ENCODE assay signal across 8 mouse cellular contexts in genomic region chr11:3983863-3984745, GRCm38 (mm10). TPM values are rescaled to one million over a fixed set of nuclear protein-coding genes. Genes with fewer than 3 reads are reported as not detected.
A peak's percentile ranks its signal among the peaks of the same experiment; 100 is the strongest.
DNase-seq lines count a peak whose midpoint lies in the region; TF ChIP-seq lines count a peak whose summit lies in the region.

No protein-coding gene starts in this region.

- DNase-seq in embryo, embryonic 9.5 days (ENCODE audit: extremely low spot score), result peak; percentile 35
- DNase-seq in kidney, adult 18-20 months, result peak; percentile 79
- DNase-seq in lung, adult 2 months, result peak; percentile 46
- peak; percentile 80 for DNase-seq in yolk sac, embryonic 10.5 days (ENCODE audit: low spot score)
- DNase-seq in cerebellum, adult 11-12 months, result no peak
- no peak for DNase-seq in ovary, postnatal 14 days (ENCODE audit: low spot score)
- no peak for DNase-seq in thymus, postnatal 25 days

- peaks cover 40% of the 10 kb centered on the region for H3K4me1 ChIP-seq in E14TG2a.4 (replicated peaks; ENCODE audit: low read depth, low read length)
- H3K4me1 ChIP-seq in lung, adult 2 months (ENCODE audit: control insufficient read depth, insufficient read depth, low read length), result no peaks in the 10 kb centered on the region

- peaks cover 18% of the 10 kb centered on the region for H3K27me3 ChIP-seq in E14TG2a.4 (ENCODE audit: insufficient read depth, low read length)

- no peak for TF ChIP-seq POLR2A in lung, adult 2 months (IDR thresholded peaks at IDR 0.05; ENCODE audit: borderline replicate concordance, extremely low read depth, low read depth, low read length)

- H3K9me3 ChIP-seq in E14TG2a.4 (ENCODE audit: low read length), result no peaks in the 10 kb centered on the region

- peak overlapping the region; percentile 77 for H3K4me3 ChIP-seq in E14TG2a.4 (replicated peaks; ENCODE audit: low read length)
- H3K4me3 ChIP-seq in lung, adult 2 months (replicated peaks; ENCODE audit: extremely low read depth, low read depth, low read length), result peak overlapping the region; percentile 71

- 9% methylated on average over 15 of the region's 15 CpGs for WGBS in lung, adult 2 months

- H3K36me3 ChIP-seq in E14TG2a.4 (ENCODE audit: insufficient read depth, low read length), result peaks cover 35% of the 10 kb centered on the region

- no peak for TF ChIP-seq CTCF in E14TG2a.4 (conservative IDR thresholded peaks at IDR 0.05; ENCODE audit: low read length)
- TF ChIP-seq CTCF in lung, adult 2 months (IDR thresholded peaks at IDR 0.05; ENCODE audit: insufficient read depth, low read length), result no peak

RNA-seq across cellular contexts. Expression of gene Gal3st1, which starts 0.7 kb away (rescaled TPM):
- polyA plus RNA-seq in lung, adult 2 months (2012; rRNA removed), result 32.1 and 33.3 TPM in 2 replicates

RNA-seq across cellular contexts. Expression of gene 4930556J24Rik, which starts 7.5 kb away (rescaled TPM):
- polyA plus RNA-seq in lung, adult 2 months (2012; rRNA removed), result not detected in 2 replicates

RNA-seq across cellular contexts. Expression of gene Pes1, which starts 20.3 kb away (rescaled TPM):
- polyA plus RNA-seq in lung, adult 2 months (2012; rRNA removed), result 25.9 and 33.9 TPM in 2 replicates

RNA-seq across cellular contexts. Expression of gene Sec14l4, which starts 47.2 kb away (rescaled TPM):
- polyA plus RNA-seq in lung, adult 2 months (2012; rRNA removed), result 41.0 and 56.3 TPM in 2 replicates

RNA-seq across cellular contexts. Expression of gene Tcn2, which starts 52.1 kb away (rescaled TPM):
- 207 and 208 TPM in 2 replicates for polyA plus RNA-seq in lung, adult 2 months (2012; rRNA removed)

Comparison
In these comparisons a context has a peak if more than half of its experiments do, and no peak if none do; other contexts are left out.
1. DNase-seq: peak in embryo, embryonic 9.5 days (single experiment), kidney, adult 18-20 months (single experiment), lung, adult 2 months (single experiment) and yolk sac, embryonic 10.5 days (single experiment); none in cerebellum, adult 11-12 months (single experiment), ovary, postnatal 14 days (single experiment) and thymus, postnatal 25 days (single experiment).